Comparison of ENCODE assay signal across 7 mouse cellular contexts in the genomic region with DNA sequence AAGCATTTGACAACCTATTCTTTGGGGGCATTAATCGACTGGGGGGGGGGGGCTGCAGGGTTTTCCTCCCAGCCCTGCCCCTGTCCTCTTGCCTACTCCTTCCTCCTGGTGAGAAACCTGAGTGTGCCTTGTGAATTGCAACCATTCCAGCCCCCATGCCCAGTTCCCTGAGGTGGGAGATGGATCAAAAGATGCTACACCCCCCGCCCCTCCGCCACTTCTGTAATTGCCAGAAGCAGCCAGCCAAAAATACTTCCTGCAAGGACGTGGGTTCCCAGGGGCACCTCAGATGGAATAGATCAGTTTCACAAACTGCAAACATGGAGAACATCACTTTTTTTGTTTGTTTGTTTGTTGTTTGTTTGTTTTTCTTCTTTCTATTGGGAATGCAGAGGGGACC.
A peak's percentile ranks its signal among the peaks of the same experiment; 100 is the strongest.
DNase-seq lines count a peak whose midpoint lies in the region; ATAC-seq and TF ChIP-seq lines count a peak whose summit lies in the region.

No protein-coding gene starts in this region.

- peak overlapping the region; percentile 72; the same call in 1 of the 2 replicates for H3K27ac ChIP-seq in left cerebral cortex, adult 2 months
- H3K27ac ChIP-seq in forebrain, embryonic 13.5 days, result peak overlapping the region; percentile 73
- H3K27ac ChIP-seq in intestine, postnatal 0 days (ENCODE audit: low read depth, low read length), result no peak overlapping the region
- H3K27ac ChIP-seq in stomach, embryonic 14.5 days (ENCODE audit: low read length), result no peak overlapping the region

- no peak for DNase-seq in left cerebral cortex, adult 2 months (ENCODE audit: extremely low spot score in 1 of 2, low spot score in 2 of 2)
- no peak for DNase-seq in left cerebral cortex, postnatal 4 days
- DNase-seq in layer of hippocampus, adult 8-10 months (ENCODE audit: low spot score in 2 of 2), result no peak
- DNase-seq in spleen, adult 12 weeks (ENCODE audit: low spot score), result no peak

- peak overlapping the region; percentile 56 for H3K4me2 ChIP-seq in forebrain, embryonic 13.5 days
- H3K4me2 ChIP-seq in intestine, postnatal 0 days (replicated peaks; ENCODE audit: low read depth), result peak overlapping the region; percentile 55
- peak overlapping the region; percentile 36; the same call in 1 of the 2 replicates for H3K4me2 ChIP-seq in stomach, embryonic 14.5 days (replicated peaks; ENCODE audit: low read depth, low read length)

- TF ChIP-seq CTCF in left cerebral cortex, adult 2 months (IDR thresholded peaks at IDR 0.05), result no peak
- no peak for TF ChIP-seq CTCF in intestine, postnatal 0 days (IDR thresholded peaks at IDR 0.05; ENCODE audit: low read depth)

- H3K36me3 ChIP-seq in forebrain, embryonic 13.5 days (ENCODE audit: poor library complexity, severe bottlenecking), result no peaks in the 10 kb centered on the region
- no peaks in the 10 kb centered on the region for H3K36me3 ChIP-seq in intestine, postnatal 0 days (ENCODE audit: control insufficient read depth, insufficient read depth)
- no peaks in the 10 kb centered on the region for H3K36me3 ChIP-seq in stomach, embryonic 14.5 days (ENCODE audit: control insufficient read depth, insufficient read depth, low read length)

- peaks cover 28% of the 10 kb centered on the region for H3K4me1 ChIP-seq in forebrain, embryonic 13.5 days
- no peaks in the 10 kb centered on the region for H3K4me1 ChIP-seq in intestine, postnatal 0 days (replicated peaks; ENCODE audit: control insufficient read depth, insufficient read depth, low read length)
- peaks cover 4% of the 10 kb centered on the region; the same call in 1 of the 2 replicates for H3K4me1 ChIP-seq in stomach, embryonic 14.5 days (ENCODE audit: control insufficient read depth, insufficient read depth, low read length)

- no peak overlapping the region; the same call in 1 of the 2 replicates for H3K4me3 ChIP-seq in left cerebral cortex, adult 2 months
- peak overlapping the region; percentile 27 for H3K4me3 ChIP-seq in forebrain, embryonic 13.5 days
- no peak overlapping the region for H3K4me3 ChIP-seq in intestine, postnatal 0 days (ENCODE audit: low read depth, low read length)
- peak overlapping the region; percentile 12; the same call in 1 of the 2 replicates for H3K4me3 ChIP-seq in stomach, embryonic 14.5 days (ENCODE audit: low read depth, low read length)

- ATAC-seq in forebrain, embryonic 13.5 days, result peak; percentile 11; the same call in 1 of the 2 replicates
- no peak for ATAC-seq in intestine, postnatal 0 days
- ATAC-seq in stomach, embryonic 14.5 days (ENCODE audit: insufficient number of reproducible peaks, insufficient read depth, low FRiP score, low read depth), result no peak

- peak overlapping the region; percentile 56 for H3K9ac ChIP-seq in forebrain, embryonic 13.5 days
- H3K9ac ChIP-seq in intestine, postnatal 0 days (ENCODE audit: low read depth, low read length), result no peak overlapping the region
- H3K9ac ChIP-seq in stomach, embryonic 14.5 days (replicated peaks; ENCODE audit: low read depth, low read length), result no peak overlapping the region

- intact Hi-C loops in left cerebral cortex, adult 2 months (cut with DNase I), result no loop called here
- intact Hi-C loops in left cerebral cortex, postnatal 4 days (cut with DNase I), result no loop called here

- no peaks in the 10 kb centered on the region for H3K27me3 ChIP-seq in forebrain, embryonic 13.5 days
- H3K27me3 ChIP-seq in intestine, postnatal 0 days (replicated peaks; ENCODE audit: control insufficient read depth, insufficient read depth, low read length), result no peaks in the 10 kb centered on the region
- no peaks in the 10 kb centered on the region for H3K27me3 ChIP-seq in stomach, embryonic 14.5 days (ENCODE audit: control insufficient read depth, insufficient read depth, low read length)

- no peaks in the 10 kb centered on the region for H3K9me3 ChIP-seq in forebrain, embryonic 13.5 days (replicated peaks)
- H3K9me3 ChIP-seq in intestine, postnatal 0 days (ENCODE audit: control insufficient read depth), result no peaks in the 10 kb centered on the region
- H3K9me3 ChIP-seq in stomach, embryonic 14.5 days (ENCODE audit: control insufficient read depth, low read depth, low read length), result no peaks in the 10 kb centered on the region

- 39% methylated on average over 4 of the region's 4 CpGs for WGBS in forebrain, embryonic 13.5 days
- WGBS in intestine, postnatal 0 days, result 59% methylated on average over 4 of the region's 4 CpGs
- 59% methylated on average over 4 of the region's 4 CpGs for WGBS in stomach, embryonic 14.5 days

Comparison
In these comparisons a context has a peak if more than half of its experiments do, and no peak if none do; other contexts are left out.
1. H3K27ac ChIP-seq: peak in left cerebral cortex, adult 2 months (single experiment) and forebrain, embryonic 13.5 days (single experiment); none in intestine, postnatal 0 days (single experiment) and stomach, embryonic 14.5 days (single experiment).
2. H3K4me3 ChIP-seq: peak in forebrain, embryonic 13.5 days (single experiment) and stomach, embryonic 14.5 days (single experiment); none in left cerebral cortex, adult 2 months (single experiment) and intestine, postnatal 0 days (single experiment).
3. Peak in every context shown above with its lines, with median percentiles within 50 percentile points of each other: H3K4me2 ChIP-seq.